Mouse (Mus musculus): ENCODE data around the gene Myh2. TPM values are rescaled to one million over a fixed set of nuclear protein-coding genes. Genes with fewer than 3 reads are reported as not detected.

The Myh2 gene
- polyA plus RNA-seq, 1 experiment from 2014 or later: 0.03 TPM

GRCm38 (mm10) chr11:67163701-67164100 lies 7.1 kb upstream of the Myh2 start:
- no peak for ATAC-seq (ENCODE audit: low FRiP score, low read depth)
- 89% methylated on average over 4 of the region's 4 CpGs for WGBS
- no peak overlapping the region for H3K9ac ChIP-seq
- no peaks in the 10 kb centered on the region for H3K27me3 ChIP-seq (replicated peaks)
- no peak overlapping the region for H3K4me3 ChIP-seq
- no peak overlapping the region for H3K4me2 ChIP-seq (replicated peaks)
- no peaks in the 10 kb centered on the region for H3K36me3 ChIP-seq
- H3K9me3 ChIP-seq: no peaks in the 10 kb centered on the region
- no peaks in the 10 kb centered on the region for H3K4me1 ChIP-seq
- no peak overlapping the region for H3K27ac ChIP-seq

- no peak for ATAC-seq (ENCODE audit: low FRiP score, low read depth)
- no peak overlapping the region for H3K9ac ChIP-seq
- H3K4me1 ChIP-seq: no peaks in the 10 kb centered on the region
- H3K4me2 ChIP-seq (replicated peaks): no peak overlapping the region
- no peak overlapping the region for H3K27ac ChIP-seq
- 67% methylated on average over 5 of the region's 5 CpGs for WGBS
- H3K36me3 ChIP-seq: no peaks in the 10 kb centered on the region
- H3K4me3 ChIP-seq: no peak overlapping the region
- H3K9me3 ChIP-seq: no peaks in the 10 kb centered on the region
- no peaks in the 10 kb centered on the region for H3K27me3 ChIP-seq (replicated peaks)
These were observed 6.0 kb upstream of the Myh2 start for GRCm38 (mm10) chr11:67164851-67165250.

GRCm38 (mm10) chr11:67169301-67169700 lies 1.5 kb upstream of the Myh2 start:
- H3K4me1 ChIP-seq: no peaks in the 10 kb centered on the region
- H3K9ac ChIP-seq: no peak overlapping the region
- no peaks in the 10 kb centered on the region for H3K9me3 ChIP-seq
- H3K27ac ChIP-seq: no peak overlapping the region
- WGBS: 53% methylated on average over 5 of the region's 5 CpGs
- H3K4me2 ChIP-seq (replicated peaks): no peak overlapping the region
- ATAC-seq (ENCODE audit: low FRiP score, low read depth): no peak
- no peaks in the 10 kb centered on the region for H3K27me3 ChIP-seq (replicated peaks)
- H3K4me3 ChIP-seq: no peak overlapping the region
- no peaks in the 10 kb centered on the region for H3K36me3 ChIP-seq

GRCm38 (mm10) chr11:67172439-67172838 lies 1.6 kb downstream of the Myh2 start:
- no peak overlapping the region for H3K4me2 ChIP-seq (replicated peaks)
- H3K9ac ChIP-seq: no peak overlapping the region
- no peak for ATAC-seq (ENCODE audit: low FRiP score, low read depth)
- no peaks in the 10 kb centered on the region for H3K4me1 ChIP-seq
- no peaks in the 10 kb centered on the region for H3K9me3 ChIP-seq
- H3K27me3 ChIP-seq (replicated peaks): no peaks in the 10 kb centered on the region
- 89% methylated on average over 2 of the region's 2 CpGs for WGBS
- H3K27ac ChIP-seq: no peak overlapping the region
- H3K36me3 ChIP-seq: no peaks in the 10 kb centered on the region
- no peak overlapping the region for H3K4me3 ChIP-seq

- no peaks in the 10 kb centered on the region for H3K4me1 ChIP-seq
- no peak for ATAC-seq (ENCODE audit: low FRiP score, low read depth)
- H3K27ac ChIP-seq: no peak overlapping the region
- 69% methylated on average over 5 of the region's 5 CpGs for WGBS
- no peak overlapping the region for H3K4me3 ChIP-seq
- no peaks in the 10 kb centered on the region for H3K27me3 ChIP-seq (replicated peaks)
- H3K9me3 ChIP-seq: no peaks in the 10 kb centered on the region
- H3K4me2 ChIP-seq (replicated peaks): no peak overlapping the region
- H3K9ac ChIP-seq: no peak overlapping the region
- H3K36me3 ChIP-seq: no peaks in the 10 kb centered on the region
These were observed 5.5 kb downstream of the Myh2 start for GRCm38 (mm10) chr11:67176376-67176775.

- no peaks in the 10 kb centered on the region for H3K4me1 ChIP-seq
- no peaks in the 10 kb centered on the region for H3K36me3 ChIP-seq
- no peak for ATAC-seq (ENCODE audit: low FRiP score, low read depth)
- 86% methylated on average over 10 of the region's 10 CpGs for WGBS
- no peak overlapping the region for H3K4me3 ChIP-seq
- no peaks in the 10 kb centered on the region for H3K27me3 ChIP-seq (replicated peaks)
- no peak overlapping the region for H3K27ac ChIP-seq
- H3K4me2 ChIP-seq (replicated peaks): no peak overlapping the region
- H3K9me3 ChIP-seq: no peaks in the 10 kb centered on the region
- H3K9ac ChIP-seq: no peak overlapping the region
These were observed 19.5 kb downstream of the Myh2 start for GRCm38 (mm10) chr11:67190316-67190715.

- no peak overlapping the region for H3K4me2 ChIP-seq (replicated peaks)
- no peaks in the 10 kb centered on the region for H3K9me3 ChIP-seq
- H3K4me3 ChIP-seq: no peak overlapping the region
- H3K9ac ChIP-seq: no peak overlapping the region
- H3K27ac ChIP-seq: no peak overlapping the region
- H3K27me3 ChIP-seq (replicated peaks): no peaks in the 10 kb centered on the region
- no peaks in the 10 kb centered on the region for H3K4me1 ChIP-seq
- no peak for ATAC-seq (ENCODE audit: low FRiP score, low read depth)
- no peaks in the 10 kb centered on the region for H3K36me3 ChIP-seq
- 89% methylated on average over 2 of the region's 2 CpGs for WGBS
These were observed 20.0 kb downstream of the Myh2 start for GRCm38 (mm10) chr11:67190814-67191213.

- ATAC-seq (ENCODE audit: low FRiP score, low read depth): no peak
- Histone ChIP-seq H3K9me3 (no peaks in the 10 kb centered on the region), H3K4me1 (no peaks in the 10 kb centered on the region), H3K4me3 (no peak overlapping the region), H3K36me3 (no peaks in the 10 kb centered on the region), H3K4me2 (replicated peaks) (no peak overlapping the region), H3K9ac (no peak overlapping the region), H3K27ac (no peak overlapping the region), H3K27me3 (replicated peaks) (no peaks in the 10 kb centered on the region)
- WGBS: 93% methylated on average over 14 of the region's 14 CpGs
These were observed 20.7 kb downstream of the Myh2 start for GRCm38 (mm10) chr11:67191496-67191895.

GRCm38 (mm10) chr11:67199321-67199720 lies 28.5 kb downstream of the Myh2 start:
- no peaks in the 10 kb centered on the region for H3K4me1 ChIP-seq
- H3K27me3 ChIP-seq (replicated peaks): no peaks in the 10 kb centered on the region
- H3K9ac ChIP-seq: no peak overlapping the region
- no peak for ATAC-seq (ENCODE audit: low FRiP score, low read depth)
- whole genome bisulfite sequencing: 73% methylated on average over 1 of the region's 1 CpGs
- H3K27ac ChIP-seq: no peak overlapping the region
- no peaks in the 10 kb centered on the region for H3K9me3 ChIP-seq
- no peak overlapping the region for H3K4me3 ChIP-seq
- no peak overlapping the region for H3K4me2 ChIP-seq (replicated peaks)
- H3K36me3 ChIP-seq: no peaks in the 10 kb centered on the region

- no peaks in the 10 kb centered on the region for H3K4me1 ChIP-seq
- H3K4me3 ChIP-seq: no peak within 1 kb of the TSS
- no peak within 1 kb of the TSS for H3K27ac ChIP-seq
- no peaks in the 10 kb centered on the region for H3K27me3 ChIP-seq (replicated peaks)
- no peak within 1 kb of the TSS for H3K4me2 ChIP-seq (replicated peaks)
- no peak within 1 kb of the TSS for H3K9ac ChIP-seq
- no peaks in the 10 kb centered on the region for H3K9me3 ChIP-seq
- no peak for ATAC-seq (ENCODE audit: low FRiP score, low read depth)
- no peaks in the 10 kb centered on the region for H3K36me3 ChIP-seq
- 88% methylated on average over 4 of the region's 4 CpGs for WGBS
These were observed 28.9 kb downstream of the Myh2 start, which contains the start of gene Myh1 for GRCm38 (mm10) chr11:67199752-67200151. Gene Myh1, plus strand, starts transcription at chr11:67200052.

- ATAC-seq (ENCODE audit: low FRiP score, low read depth): no peak
- Histone ChIP-seq H3K27me3 (replicated peaks) (no peaks in the 10 kb centered on the region), H3K4me2 (replicated peaks) (no peak overlapping the region), H3K27ac (no peak overlapping the region), H3K4me1 (no peaks in the 10 kb centered on the region), H3K4me3 (no peak overlapping the region), H3K36me3 (no peaks in the 10 kb centered on the region), H3K9me3 (no peaks in the 10 kb centered on the region), H3K9ac (no peak overlapping the region)
- WGBS: 83% methylated on average over 3 of the region's 3 CpGs
These were observed 33.9 kb downstream of the Myh2 start for GRCm38 (mm10) chr11:67204766-67205165.

- no peak for ATAC-seq (ENCODE audit: low FRiP score, low read depth)
- no peak overlapping the region for H3K27ac ChIP-seq
- H3K4me3 ChIP-seq: no peak overlapping the region
- no peaks in the 10 kb centered on the region for H3K9me3 ChIP-seq
- WGBS: 94% methylated on average over 8 of the region's 8 CpGs
- H3K4me2 ChIP-seq (replicated peaks): no peak overlapping the region
- no peaks in the 10 kb centered on the region for H3K36me3 ChIP-seq
- no peaks in the 10 kb centered on the region for H3K27me3 ChIP-seq (replicated peaks)
- H3K4me1 ChIP-seq: no peaks in the 10 kb centered on the region
- H3K9ac ChIP-seq: no peak overlapping the region
These were observed 51.0 kb downstream of the Myh2 start for GRCm38 (mm10) chr11:67221803-67222202.

GRCm38 (mm10) chr11:67224466-67224865 lies 53.6 kb downstream of the Myh2 start:
- WGBS: 87% methylated on average over 3 of the region's 3 CpGs
- Histone ChIP-seq H3K4me2 (replicated peaks) (no peak overlapping the region), H3K9ac (no peak overlapping the region), H3K36me3 (no peaks in the 10 kb centered on the region), H3K27ac (no peak overlapping the region), H3K4me1 (no peaks in the 10 kb centered on the region), H3K27me3 (replicated peaks) (no peaks in the 10 kb centered on the region), H3K9me3 (no peaks in the 10 kb centered on the region), H3K4me3 (no peak overlapping the region)
- no peak for ATAC-seq (ENCODE audit: low FRiP score, low read depth)

All from neural tube, embryonic 12.5 days (tissue).